Mouse (Mus musculus): ENCODE measurements around the gene Ugt1a10. TPM values are rescaled to one million over a fixed set of nuclear protein-coding genes. Genes with fewer than 3 reads are reported as not detected.
A peak's percentile ranks its signal among the peaks of the same experiment; 100 is the strongest.
"Not testable (repeated sequence)": the region's sequence is repeated elsewhere in the genome, so short reads cannot be mapped to it uniquely, and the experiment has no call there.

Ugt1a10 gene
- polyA plus RNA-seq, 1 experiment from 2014 or later: not detected

GRCm38 (mm10) chr1:88130223-88130622 is 75.0 kb downstream of the Ugt1a10 start:
- not testable (repeated sequence) for H3K4me3 ChIP-seq

GRCm38 (mm10) chr1:88133908-88134456 is 78.8 kb downstream of the Ugt1a10 start:
- Histone ChIP-seq H3K9me3 (no peaks in the 10 kb centered on the region), H3K9ac (replicated peaks) (no peak overlapping the region), H3K4me3 (no peak overlapping the region), H3K27ac (replicated peaks) (0 out of 2 replicates have a peak overlapping the region, but pooled peaks have one; percentile 3), H3K27me3 (no peaks in the 10 kb centered on the region), H3K36me3 (no peaks in the 10 kb centered on the region), H3K4me1 (peaks cover 8% of the 10 kb centered on the region; the same call in 1 of the 2 replicates), H3K4me2 (replicated peaks) (no peak overlapping the region)
- ATAC-seq (ENCODE audit: low FRiP score, low read depth): no peak
- WGBS: 77% methylated on average over 3 of the region's 3 CpGs

More at GRCm38 (mm10) chr1:88130223-88130622, 75.0 kb downstream of the Ugt1a10 start:
- not testable (repeated sequence) for H3K27ac ChIP-seq (replicated peaks); ATAC-seq (ENCODE audit: low FRiP score, low read depth); H3K36me3 ChIP-seq; H3K27me3 ChIP-seq; H3K9me3 ChIP-seq; H3K4me1 ChIP-seq; H3K4me2 ChIP-seq (replicated peaks); H3K9ac ChIP-seq (replicated peaks)
- 92% methylated on average over 1 of the region's 1 CpGs for WGBS

GRCm38 (mm10) chr1:88134457-88135011 is 79.3 kb downstream of the Ugt1a10 start, which contains the start of gene Ugt1a6a:
TSS of gene Ugt1a6a (plus strand) at chr1:88134809.
- WGBS: 48% methylated on average over 5 of the region's 5 CpGs
- not testable (repeated sequence) for H3K9ac ChIP-seq (replicated peaks); H3K27me3 ChIP-seq; H3K4me3 ChIP-seq; H3K36me3 ChIP-seq; ATAC-seq (ENCODE audit: low FRiP score, low read depth); H3K4me1 ChIP-seq; H3K9me3 ChIP-seq; H3K4me2 ChIP-seq (replicated peaks)
- H3K27ac ChIP-seq (replicated peaks): 0 out of 2 replicates have a peak within 1 kb of the TSS, but pooled peaks have one; percentile 3

GRCm38 (mm10) chr1:88135229-88135904 is 80.2 kb downstream of the Ugt1a10 start:
- H3K9me3 ChIP-seq; ATAC-seq (ENCODE audit: low FRiP score, low read depth); H3K27ac ChIP-seq (replicated peaks); H3K36me3 ChIP-seq; H3K4me2 ChIP-seq (replicated peaks); H3K4me1 ChIP-seq; H3K27me3 ChIP-seq; H3K4me3 ChIP-seq; H3K9ac ChIP-seq (replicated peaks): not testable (repeated sequence)
- WGBS: 94% methylated on average over 6 of the region's 6 CpGs

- Histone ChIP-seq H3K4me3 (no peak overlapping the region), H3K36me3 (no peaks in the 10 kb centered on the region), H3K4me2 (replicated peaks) (no peak overlapping the region), H3K27me3 (no peaks in the 10 kb centered on the region), H3K9ac (replicated peaks) (no peak overlapping the region), H3K9me3 (no peaks in the 10 kb centered on the region), H3K4me1 (peaks cover 8% of the 10 kb centered on the region; the same call in 1 of the 2 replicates), H3K27ac (replicated peaks) (no peak overlapping the region)
- WGBS: 81% methylated on average over 2 of the region's 2 CpGs
- no peak for ATAC-seq (ENCODE audit: low FRiP score, low read depth)
These were observed 81.5 kb downstream of the Ugt1a10 start for GRCm38 (mm10) chr1:88136646-88137045.

- Histone ChIP-seq H3K9ac (replicated peaks) (no peak overlapping the region), H3K27me3 (no peaks in the 10 kb centered on the region), H3K36me3 (no peaks in the 10 kb centered on the region), H3K9me3 (no peaks in the 10 kb centered on the region), H3K4me3 (no peak overlapping the region), H3K27ac (replicated peaks) (no peak overlapping the region), H3K4me2 (replicated peaks) (no peak overlapping the region), H3K4me1 (peaks cover 8% of the 10 kb centered on the region; the same call in 1 of the 2 replicates)
- no peak for ATAC-seq (ENCODE audit: low FRiP score, low read depth)
- WGBS: 87% methylated on average over 3 of the region's 3 CpGs
These were observed 82.1 kb downstream of the Ugt1a10 start for GRCm38 (mm10) chr1:88137264-88137663.

- no peak overlapping the region for H3K9ac ChIP-seq (replicated peaks)
- ATAC-seq (ENCODE audit: low FRiP score, low read depth): no peak
- H3K36me3 ChIP-seq: no peaks in the 10 kb centered on the region
- H3K27ac ChIP-seq (replicated peaks): no peak overlapping the region
- H3K27me3 ChIP-seq: no peaks in the 10 kb centered on the region
- no peaks in the 10 kb centered on the region for H3K9me3 ChIP-seq
- WGBS: 95% methylated on average over 1 of the region's 1 CpGs
- H3K4me1 ChIP-seq: peaks cover 8% of the 10 kb centered on the region; the same call in 1 of the 2 replicates
- H3K4me3 ChIP-seq: no peak overlapping the region
- no peak overlapping the region for H3K4me2 ChIP-seq (replicated peaks)
These were observed 83.0 kb downstream of the Ugt1a10 start for GRCm38 (mm10) chr1:88138145-88138544.

GRCm38 (mm10) chr1:88140492-88140891 is 85.3 kb downstream of the Ugt1a10 start:
- not testable (repeated sequence) for H3K27ac ChIP-seq (replicated peaks); ATAC-seq (ENCODE audit: low FRiP score, low read depth); H3K9ac ChIP-seq (replicated peaks); H3K27me3 ChIP-seq; H3K9me3 ChIP-seq; H3K36me3 ChIP-seq; H3K4me2 ChIP-seq (replicated peaks); H3K4me3 ChIP-seq; H3K4me1 ChIP-seq
- WGBS: 71% methylated on average over 1 of the region's 1 CpGs

- not testable (repeated sequence) for H3K9me3 ChIP-seq; H3K27me3 ChIP-seq; H3K9ac ChIP-seq (replicated peaks); ATAC-seq (ENCODE audit: low FRiP score, low read depth); H3K4me2 ChIP-seq (replicated peaks); H3K4me3 ChIP-seq; H3K4me1 ChIP-seq; H3K27ac ChIP-seq (replicated peaks); H3K36me3 ChIP-seq
- 6% methylated on average over 5 of the region's 5 CpGs for WGBS
These were observed 88.9 kb downstream of the Ugt1a10 start for GRCm38 (mm10) chr1:88143966-88144675.

- WGBS: 71% methylated on average over 2 of the region's 2 CpGs
- not testable (repeated sequence) for H3K4me2 ChIP-seq (replicated peaks); H3K27me3 ChIP-seq; H3K4me3 ChIP-seq; H3K9me3 ChIP-seq; H3K36me3 ChIP-seq; H3K27ac ChIP-seq (replicated peaks); H3K9ac ChIP-seq (replicated peaks); ATAC-seq (ENCODE audit: low FRiP score, low read depth); H3K4me1 ChIP-seq
These were observed 90.1 kb downstream of the Ugt1a10 start for GRCm38 (mm10) chr1:88145278-88145677.

GRCm38 (mm10) chr1:88150133-88150532 is 94.9 kb downstream of the Ugt1a10 start:
- not testable (repeated sequence) for H3K9me3 ChIP-seq; H3K4me1 ChIP-seq; H3K27ac ChIP-seq (replicated peaks); H3K36me3 ChIP-seq; ATAC-seq (ENCODE audit: low FRiP score, low read depth); H3K9ac ChIP-seq (replicated peaks); H3K4me3 ChIP-seq; H3K4me2 ChIP-seq (replicated peaks); H3K27me3 ChIP-seq
- WGBS: 73% methylated on average over 2 of the region's 2 CpGs

- Histone ChIP-seq H3K27ac (replicated peaks) (no peak overlapping the region), H3K4me3 (no peak overlapping the region), H3K4me2 (replicated peaks) (no peak overlapping the region), H3K36me3 (no peaks in the 10 kb centered on the region), H3K4me1 (no peaks in the 10 kb centered on the region), H3K9me3 (no peaks in the 10 kb centered on the region), H3K9ac (replicated peaks) (no peak overlapping the region), H3K27me3 (no peaks in the 10 kb centered on the region)
- 77% methylated on average over 2 of the region's 2 CpGs for WGBS
- no peak for ATAC-seq (ENCODE audit: low FRiP score, low read depth)
These were observed 103.2 kb downstream of the Ugt1a10 start for GRCm38 (mm10) chr1:88158430-88158829.
